Mouse (Mus musculus): ENCODE data around the gene Gm14288. TPM values are rescaled to one million over a fixed set of nuclear protein-coding genes. Genes with fewer than 3 reads are reported as not detected.
"Not testable (repeated sequence)": the region's sequence is repeated elsewhere in the genome, so short reads cannot be mapped to it uniquely, and the experiment has no call there.

The Gm14288 gene
- 3.8 TPM in 1 of 2 replicates, not detected in the other for polyA plus RNA-seq (2015; fragmentation: Nextera tagmentation; extraction: Ambion mirVana)

GRCm38 (mm10) chr2:175800993-175801392 lies at the start of gene Gm14288:
Gm14288 (minus strand) TSS chr2:175801093.
- WGBS: no CpG with 5 or more reads among the region's 6 CpGs

GRCm38 (mm10) chr2:175741237-175741636 lies 59.7 kb downstream of the Gm14288 start, which contains the start of gene Gm2007:
Gm2007 (plus strand) TSS chr2:175741537.
- WGBS: no CpG with 5 or more reads among the region's 2 CpGs

More at GRCm38 (mm10) chr2:175800993-175801392, at the start of gene Gm14288:
- not testable (repeated sequence) for H3K9ac ChIP-seq (ENCODE audit: low read length); H3K4me3 ChIP-seq (replicated peaks; ENCODE audit: low read length); ATAC-seq (ENCODE audit: insufficient read depth, low FRiP score); H3K27me3 ChIP-seq (ENCODE audit: control insufficient read depth, insufficient read depth, low read length); H3K4me1 ChIP-seq (ENCODE audit: control insufficient read depth, insufficient read depth, low read length); H3K27ac ChIP-seq (ENCODE audit: low read length); H3K4me2 ChIP-seq (ENCODE audit: low read depth, low read length); H3K9me3 ChIP-seq (replicated peaks; ENCODE audit: control insufficient read depth, low read length); H3K36me3 ChIP-seq (ENCODE audit: control insufficient read depth, insufficient read depth, low read length)

More at GRCm38 (mm10) chr2:175741237-175741636, 59.7 kb downstream of the Gm14288 start, which contains the start of gene Gm2007:
- H3K4me1 ChIP-seq (ENCODE audit: control insufficient read depth, insufficient read depth, low read length); H3K27me3 ChIP-seq (ENCODE audit: control insufficient read depth, insufficient read depth, low read length); H3K9me3 ChIP-seq (replicated peaks; ENCODE audit: control insufficient read depth, low read length); H3K27ac ChIP-seq (ENCODE audit: low read length); H3K9ac ChIP-seq (ENCODE audit: low read length); ATAC-seq (ENCODE audit: insufficient read depth, low FRiP score); H3K4me3 ChIP-seq (replicated peaks; ENCODE audit: low read length); H3K36me3 ChIP-seq (ENCODE audit: control insufficient read depth, insufficient read depth, low read length); H3K4me2 ChIP-seq (ENCODE audit: low read depth, low read length): not testable (repeated sequence)

Other genes starting within 250 kb of the Gm14288 start
- gene Gm11007, start 157.1 kb downstream of the Gm14288 start, polyA plus RNA-seq (2015; fragmentation: Nextera tagmentation; extraction: Ambion mirVana): not detected in 2 replicates
- gene Zfp969, start 97.4 kb downstream of the Gm14288 start, polyA plus RNA-seq (2015; fragmentation: Nextera tagmentation; extraction: Ambion mirVana): 21.2 and 22.1 TPM in 2 replicates
- gene Gm2007, start 59.6 kb downstream of the Gm14288 start, polyA plus RNA-seq (2015; fragmentation: Nextera tagmentation; extraction: Ambion mirVana): not detected in 2 replicates
- 17.1 and 20.0 TPM in 2 replicates for gene Gm6710, start 68.1 kb upstream of the Gm14288 start, polyA plus RNA-seq (2015; fragmentation: Nextera tagmentation; extraction: Ambion mirVana)
- gene Zfp966, start 130.0 kb upstream of the Gm14288 start, polyA plus RNA-seq (2015; fragmentation: Nextera tagmentation; extraction: Ambion mirVana): 4.5 and 4.9 TPM in 2 replicates
- 25.0 and 25.3 TPM in 2 replicates for gene Gm2026, start 164.2 kb upstream of the Gm14288 start, polyA plus RNA-seq (2015; fragmentation: Nextera tagmentation; extraction: Ambion mirVana)